Mouse (Mus musculus) neural tube, embryonic 15.5 days (tissue): Measurements from ENCODE around the gene Slc5a3. TPM values are rescaled to one million over a fixed set of nuclear protein-coding genes. Genes with fewer than 3 reads are reported as not detected.

ENCODE experiments used
- ATAC-seq: fragments of 200-750 bp; cut with Nextera tagmentation; 2 replicates; pipeline ENCODE4 v1.8.0; 2017; ENCODE audit warnings: mild to moderate bottlenecking, moderate TSS enrichment, moderate library complexity; ENCODE audit not compliant: low FRiP score
- H3K27ac ChIP-seq: fragments of 300-500 bp; sonication (generic); replicated peaks from 2 replicates; pipeline ENCODE4 v1.5.1; 2015; ENCODE audit warnings: mild to moderate bottlenecking, inconsistent platforms
- H3K27me3 ChIP-seq: fragments of 300-500 bp; sonication (generic); replicated peaks from 2 replicates; pipeline ENCODE4 v1.6.1; 2015; ENCODE audit warnings: inconsistent platforms
- H3K36me3 ChIP-seq: fragments of 300-500 bp; sonication (generic); 2 replicates; pipeline ENCODE4 v1.6.1; 2015; ENCODE audit warnings: inconsistent platforms
- H3K4me1 ChIP-seq: fragments of 300-500 bp; sonication (generic); 2 replicates; pipeline ENCODE4 v1.6.1; 2015; ENCODE audit warnings: inconsistent platforms
- H3K4me2 ChIP-seq: fragments of 300-500 bp; sonication (generic); 2 replicates; pipeline ENCODE4 v1.6.1; 2015; ENCODE audit warnings: inconsistent platforms, mild to moderate bottlenecking, moderate library complexity
- H3K4me3 ChIP-seq: fragments of 300-500 bp; sonication (generic); replicated peaks from 2 replicates; pipeline ENCODE4 v1.5.1; 2015; ENCODE audit warnings: mild to moderate bottlenecking, inconsistent platforms
- H3K9ac ChIP-seq: fragments of 300-500 bp; sonication (generic); replicated peaks from 2 replicates; pipeline ENCODE4 v1.6.1; 2015; ENCODE audit warnings: mild to moderate bottlenecking, inconsistent platforms
- H3K9me3 ChIP-seq: fragments of 300-500 bp; sonication (generic); replicated peaks from 2 replicates; pipeline ENCODE4 v1.6.1; 2016; ENCODE audit warnings: inconsistent platforms
- WGBS: fragments of 180-500 bp; shearing (Covaris S2); methylation state at CpG from one replicate; pipeline ENCODE4 v1.1.7; 2015; ENCODE audit warnings: mixed read lengths; 5-methylcytosine and 5-hydroxymethylcytosine counted together
- polyA plus RNA-seq: library from polyadenylated mRNA; unstranded; fragments of >200 nt; fragmentation: Nextera tagmentation; extraction: Ambion mirVana; gene quantifications from 2 replicates; pipeline ENCODE4 v1.2.1, GENCODE M21; 2015

Slc5a3 gene
- polyA plus RNA-seq, 1 experiment from 2014 or later, result 15.6 TPM

- H3K4me2 ChIP-seq, result no peak overlapping the region
- ATAC-seq, result no peak
- WGBS, result 95% methylated on average over 7 of the region's 7 CpGs
- H3K4me1 ChIP-seq, result no peaks in the 10 kb centered on the region
- H3K27me3 ChIP-seq, result no peaks in the 10 kb centered on the region
- no peaks in the 10 kb centered on the region for H3K9me3 ChIP-seq
- no peak overlapping the region for H3K27ac ChIP-seq
- H3K4me3 ChIP-seq, result no peak overlapping the region
- no peaks in the 10 kb centered on the region for H3K36me3 ChIP-seq
- no peak overlapping the region for H3K9ac ChIP-seq
Measured at GRCm38 (mm10) chr16:92039421-92039820, 18.7 kb upstream of the Slc5a3 start.

- no peaks in the 10 kb centered on the region for H3K9me3 ChIP-seq
- no peaks in the 10 kb centered on the region for H3K36me3 ChIP-seq
- H3K4me2 ChIP-seq, result no peak overlapping the region
- H3K27me3 ChIP-seq, result no peaks in the 10 kb centered on the region
- H3K4me1 ChIP-seq, result no peaks in the 10 kb centered on the region
- WGBS, result 94% methylated on average over 11 of the region's 11 CpGs
- H3K4me3 ChIP-seq, result no peak overlapping the region
- no peak overlapping the region for H3K27ac ChIP-seq
- H3K9ac ChIP-seq, result no peak overlapping the region
- ATAC-seq, result no peak
Measured at GRCm38 (mm10) chr16:92039966-92040365, 18.2 kb upstream of the Slc5a3 start.

DNA sequence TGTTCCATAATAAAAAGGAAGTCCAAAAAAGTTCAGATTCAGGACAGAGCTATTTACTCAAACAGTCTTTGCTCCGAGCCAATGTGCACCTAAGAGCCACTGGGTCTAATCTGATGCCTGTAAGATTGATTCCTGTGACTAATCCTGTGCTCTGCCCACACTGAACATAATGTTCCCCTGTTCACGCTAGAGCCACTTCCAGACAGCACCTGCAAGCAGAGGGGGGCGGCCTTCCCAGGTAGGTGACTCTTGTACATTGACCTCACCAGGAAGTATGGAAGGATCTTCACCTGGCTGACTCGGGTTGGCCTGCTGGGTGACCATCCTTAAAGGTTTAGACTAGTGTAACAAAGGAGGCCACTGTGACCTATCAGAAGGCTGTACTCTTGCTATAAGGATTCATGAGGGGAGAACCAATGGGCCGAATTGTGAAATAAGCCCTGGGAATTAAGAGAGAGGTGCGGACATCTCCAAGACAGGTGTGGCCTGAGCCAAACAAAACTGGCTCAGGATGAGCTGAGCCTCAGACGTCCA lies 6.3 kb upstream of the Slc5a3 start:
- H3K27ac ChIP-seq, result no peak overlapping the region
- H3K27me3 ChIP-seq, result no peaks in the 10 kb centered on the region
- ATAC-seq, result no peak
- H3K4me1 ChIP-seq, result no peaks in the 10 kb centered on the region
- H3K9ac ChIP-seq, result no peak overlapping the region
- H3K4me2 ChIP-seq, result no peak overlapping the region
- H3K9me3 ChIP-seq, result no peaks in the 10 kb centered on the region
- WGBS, result 86% methylated on average over 7 of the region's 7 CpGs
- H3K36me3 ChIP-seq, result no peaks in the 10 kb centered on the region
- no peak overlapping the region for H3K4me3 ChIP-seq

DNA sequence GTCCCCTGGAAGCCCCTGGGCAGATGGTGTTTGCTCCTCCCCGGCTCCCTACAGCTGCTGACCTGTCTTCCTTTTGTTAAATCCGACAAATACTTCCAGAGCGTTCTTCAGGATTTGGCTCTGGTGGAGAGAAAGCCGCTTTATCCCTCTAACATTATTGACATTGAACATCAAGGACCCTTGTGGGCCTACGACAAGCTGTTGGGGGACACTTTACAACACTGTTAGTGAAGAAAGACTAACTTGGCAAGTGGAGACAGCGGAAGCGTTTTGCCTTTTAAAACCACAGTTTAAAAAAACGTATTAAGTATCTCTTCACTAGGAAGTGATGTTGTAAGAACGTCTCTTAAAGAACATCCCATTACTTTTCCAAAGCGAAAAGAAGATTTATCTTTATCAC lies 5.6 kb upstream of the Slc5a3 start:
- WGBS, result 78% methylated on average over 10 of the region's 10 CpGs
- no peak overlapping the region for H3K4me3 ChIP-seq
- H3K4me1 ChIP-seq, result peaks cover 6% of the 10 kb centered on the region; the same call in 1 of the 2 replicates
- no peaks in the 10 kb centered on the region for H3K36me3 ChIP-seq
- H3K27me3 ChIP-seq, result no peaks in the 10 kb centered on the region
- H3K4me2 ChIP-seq, result no peak overlapping the region
- H3K27ac ChIP-seq, result no peak overlapping the region
- no peak for ATAC-seq
- H3K9me3 ChIP-seq, result no peaks in the 10 kb centered on the region
- H3K9ac ChIP-seq, result no peak overlapping the region

- Histone ChIP-seq H3K4me3 (no peak overlapping the region), H3K4me2 (peak overlapping the region; percentile 83; the same call in 1 of the 2 replicates), H3K9ac (peak overlapping the region; percentile 82; the same call in 1 of the 2 replicates), H3K36me3 (peaks cover 7% of the 10 kb centered on the region), H3K27ac (no peak overlapping the region), H3K27me3 (no peaks in the 10 kb centered on the region), H3K4me1 (peaks cover 35% of the 10 kb centered on the region), H3K9me3 (no peaks in the 10 kb centered on the region)
- no peak for ATAC-seq
- 63% methylated on average over 2 of the region's 2 CpGs for WGBS
Measured at GRCm38 (mm10) chr16:92056711-92057110, 1.4 kb upstream of the Slc5a3 start.

- peak; percentile 70 for ATAC-seq
- H3K4me1 ChIP-seq, result peaks cover 37% of the 10 kb centered on the region
- H3K27ac ChIP-seq, result peak overlapping the region; percentile 92
- H3K9me3 ChIP-seq, result no peaks in the 10 kb centered on the region
- H3K27me3 ChIP-seq, result no peaks in the 10 kb centered on the region
- H3K36me3 ChIP-seq, result peaks cover 12% of the 10 kb centered on the region
- H3K4me3 ChIP-seq, result peak overlapping the region; percentile 95
- peak overlapping the region; percentile 82 for H3K9ac ChIP-seq
- H3K4me2 ChIP-seq, result peak overlapping the region; percentile 83
- 5% methylated on average over 11 of the region's 11 CpGs for WGBS
Measured at GRCm38 (mm10) chr16:92057456-92057851, 668 bp upstream of the Slc5a3 start.

DNA sequence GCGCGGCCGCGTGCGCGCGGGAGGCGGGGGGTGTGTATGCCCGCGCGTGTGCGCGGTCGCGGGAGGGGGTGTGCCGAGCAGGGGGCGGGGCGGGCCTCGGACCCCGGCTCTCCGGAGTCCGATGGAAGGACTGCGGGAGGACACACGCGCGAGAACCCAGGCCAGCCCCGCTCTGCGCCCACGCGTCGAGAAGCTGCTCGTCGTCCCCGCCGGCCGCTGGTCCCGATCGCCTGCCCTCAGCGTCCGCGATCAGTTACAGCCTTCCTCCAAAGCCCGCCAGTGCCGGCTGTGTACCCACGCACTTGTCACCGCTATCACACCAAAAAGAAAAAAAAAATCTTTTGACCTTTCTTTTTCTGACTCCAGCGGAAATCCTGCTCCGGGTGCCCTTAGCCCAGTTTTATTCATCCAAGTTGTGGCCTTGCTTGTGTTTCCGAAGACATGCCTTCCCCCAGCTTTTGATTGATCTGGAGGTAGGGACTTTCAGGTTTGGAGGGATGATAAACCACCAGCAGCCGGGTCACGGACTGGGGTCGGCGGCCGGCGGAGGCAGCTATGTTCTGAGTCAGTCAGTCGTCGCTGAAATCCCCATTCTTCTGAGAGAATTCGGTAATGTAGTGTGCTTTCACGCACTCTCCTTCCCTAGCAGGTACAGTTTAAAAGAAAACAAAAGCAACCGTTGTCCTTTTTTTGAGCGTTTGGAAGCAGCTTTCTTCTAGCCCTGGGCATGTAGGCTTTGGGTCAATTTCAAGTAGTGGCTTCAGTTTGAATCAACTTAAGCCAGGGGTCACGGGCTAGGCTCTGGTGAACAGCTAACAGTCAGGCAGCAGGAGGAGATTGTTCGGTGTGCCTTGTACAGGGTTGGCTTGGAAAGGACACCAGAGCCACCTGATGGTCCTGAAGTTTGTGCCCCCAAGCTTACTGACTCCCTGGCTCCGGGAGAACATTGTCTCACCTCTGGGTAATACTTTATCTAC lies 810 bp downstream of the Slc5a3 start:
- H3K4me1 ChIP-seq, result peaks cover 40% of the 10 kb centered on the region
- 1% methylated on average over 60 of the region's 63 CpGs for WGBS
- H3K4me3 ChIP-seq, result peak overlapping the region; percentile 95
- ATAC-seq, result peak; percentile 54; the same call in 1 of the 2 replicates
- H3K27ac ChIP-seq, result peak overlapping the region; percentile 92
- H3K4me2 ChIP-seq, result peak overlapping the region; percentile 83
- H3K36me3 ChIP-seq, result peaks cover 24% of the 10 kb centered on the region
- H3K9ac ChIP-seq, result peak overlapping the region; percentile 82
- H3K27me3 ChIP-seq, result no peaks in the 10 kb centered on the region
- no peaks in the 10 kb centered on the region for H3K9me3 ChIP-seq

GRCm38 (mm10) chr16:92060213-92060612 lies 2.1 kb downstream of the Slc5a3 start:
- no peaks in the 10 kb centered on the region for H3K27me3 ChIP-seq
- H3K4me1 ChIP-seq, result peaks cover 48% of the 10 kb centered on the region
- H3K4me3 ChIP-seq, result peak overlapping the region; percentile 95
- H3K36me3 ChIP-seq, result peaks cover 27% of the 10 kb centered on the region
- peak overlapping the region; percentile 23; the same call in 1 of the 2 replicates for H3K9ac ChIP-seq
- H3K4me2 ChIP-seq, result peak overlapping the region; percentile 83
- 60% methylated on average over 3 of the region's 3 CpGs for WGBS
- H3K9me3 ChIP-seq, result no peaks in the 10 kb centered on the region
- no peak overlapping the region for H3K27ac ChIP-seq
- ATAC-seq, result no peak

- ATAC-seq, result no peak
- Histone ChIP-seq H3K9me3 (no peaks in the 10 kb centered on the region), H3K4me2 (no peak overlapping the region), H3K4me1 (peaks cover 48% of the 10 kb centered on the region), H3K36me3 (peaks cover 37% of the 10 kb centered on the region), H3K9ac (no peak overlapping the region), H3K4me3 (no peak overlapping the region), H3K27me3 (no peaks in the 10 kb centered on the region), H3K27ac (no peak overlapping the region)
- WGBS, result 97% methylated on average over 7 of the region's 7 CpGs
Measured at GRCm38 (mm10) chr16:92061586-92061985, 3.5 kb downstream of the Slc5a3 start.

DNA sequence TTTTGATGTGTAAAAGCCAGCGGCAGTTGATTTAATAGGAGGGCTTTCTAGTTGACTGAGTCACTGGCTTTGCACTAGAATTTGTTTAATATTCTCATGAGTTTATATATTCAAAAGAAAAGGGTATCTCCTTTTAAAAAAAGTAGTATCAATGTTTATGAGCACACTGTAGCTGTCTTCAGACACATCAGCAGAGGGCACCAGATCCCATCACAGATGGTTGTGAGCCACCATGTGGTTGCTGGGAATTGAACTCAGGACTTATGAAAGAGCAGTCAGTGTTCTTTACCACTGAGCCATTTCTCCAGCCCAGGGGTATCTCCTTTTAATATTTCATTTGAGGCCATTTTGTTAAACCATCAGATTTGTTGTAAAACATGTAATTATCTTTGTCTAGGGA lies 4.7 kb downstream of the Slc5a3 start:
- Histone ChIP-seq H3K27me3 (no peaks in the 10 kb centered on the region), H3K4me3 (no peak overlapping the region), H3K9me3 (no peaks in the 10 kb centered on the region), H3K9ac (no peak overlapping the region), H3K36me3 (peaks cover 47% of the 10 kb centered on the region), H3K4me2 (no peak overlapping the region), H3K27ac (no peak overlapping the region), H3K4me1 (peaks cover 42% of the 10 kb centered on the region)
- ATAC-seq, result no peak
- 100% methylated on average over 1 of the region's 1 CpGs for WGBS

- H3K9me3 ChIP-seq, result no peaks in the 10 kb centered on the region
- H3K27ac ChIP-seq, result no peak overlapping the region
- 98% methylated on average over 2 of the region's 2 CpGs for WGBS
- no peaks in the 10 kb centered on the region for H3K27me3 ChIP-seq
- no peak overlapping the region for H3K4me2 ChIP-seq
- ATAC-seq, result no peak
- peaks cover 60% of the 10 kb centered on the region for H3K36me3 ChIP-seq
- H3K4me1 ChIP-seq, result peaks cover 31% of the 10 kb centered on the region
- H3K4me3 ChIP-seq, result no peak overlapping the region
- H3K9ac ChIP-seq, result no peak overlapping the region
Measured at GRCm38 (mm10) chr16:92064801-92065200, 6.7 kb downstream of the Slc5a3 start.

DNA sequence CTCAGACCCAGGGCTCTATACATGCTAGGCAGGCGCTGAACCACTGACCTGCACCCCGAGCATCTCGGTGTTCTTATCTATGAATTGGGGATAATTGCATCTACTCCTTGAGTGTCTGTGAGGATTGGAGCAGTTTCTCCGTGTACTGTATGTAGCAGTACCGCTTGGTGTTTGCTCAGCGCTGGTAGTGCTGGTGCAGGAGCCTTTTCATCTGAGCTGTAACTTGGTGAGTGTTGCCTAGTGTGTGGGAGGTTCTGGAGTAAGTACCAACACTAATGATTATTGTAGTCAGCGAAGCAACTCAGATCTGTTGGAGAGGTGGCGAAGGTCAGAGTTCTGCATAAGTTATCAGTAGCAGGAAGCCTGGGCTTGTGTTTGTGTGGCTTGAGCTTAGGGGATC lies 12.2 kb downstream of the Slc5a3 start:
- ATAC-seq, result no peak

More for the DNA sequence above, 12.2 kb downstream of the Slc5a3 start:
- H3K4me3 ChIP-seq, result no peak overlapping the region
- H3K36me3 ChIP-seq, result peaks cover 49% of the 10 kb centered on the region
- no peak overlapping the region for H3K4me2 ChIP-seq
- no peaks in the 10 kb centered on the region for H3K27me3 ChIP-seq
- no peak overlapping the region for H3K9ac ChIP-seq
- H3K4me1 ChIP-seq, result no peaks in the 10 kb centered on the region; the same call in 1 of the 2 replicates
- H3K9me3 ChIP-seq, result no peaks in the 10 kb centered on the region
- 90% methylated on average over 8 of the region's 8 CpGs for WGBS
- H3K27ac ChIP-seq, result no peak overlapping the region
